Mouse (Mus musculus) myocyte (in vitro differentiated cells): Measurements from ENCODE around the gene Pde1c. TPM values are rescaled to one million over a fixed set of nuclear protein-coding genes. Genes with fewer than 3 reads are reported as not detected.

Source experiments
- H3K27me3 ChIP-seq: one replicate; pipeline ENCODE4 v1.6.1; 2011; ENCODE audit not compliant: control insufficient read depth, insufficient read depth, insufficient read length
- H3K36me3 ChIP-seq: one replicate; pipeline ENCODE4 v1.6.1; 2011; ENCODE audit not compliant: control insufficient read depth, insufficient read depth
- H3K4me2 ChIP-seq: one replicate; pipeline ENCODE4 v1.6.1; 2011; ENCODE audit warnings: low read depth, control low read depth
- H3K4me3 ChIP-seq: one replicate; pipeline ENCODE4 v1.5.1; 2011; ENCODE audit warnings: mild to moderate bottlenecking, control low read depth, moderate library complexity
- H3K79me2 ChIP-seq: one replicate; pipeline ENCODE4 v1.6.1; 2011; ENCODE audit not compliant: control insufficient read depth, insufficient read depth
- H3ac ChIP-seq: one replicate; pipeline ENCODE4 v1.6.1; 2011; ENCODE audit not compliant: control insufficient read depth, insufficient read length
- CEBPB ChIP-seq: IDR thresholded peaks from 2 replicates; pipeline ENCODE4 v1.6.1; 2011; ENCODE audit warnings: mild to moderate bottlenecking, moderate library complexity; ENCODE audit not compliant: poor library complexity, insufficient read depth, severe bottlenecking
- E2F4 ChIP-seq: IDR thresholded peaks from one replicate; pipeline ENCODE4 v1.6.1; 2011; ENCODE audit warnings: mild to moderate bottlenecking, control low read depth, moderate library complexity; ENCODE audit not compliant: insufficient read depth
- MAX ChIP-seq: IDR thresholded peaks from one replicate; pipeline ENCODE4 v1.6.1; 2011; ENCODE audit warnings: low read depth, mild to moderate bottlenecking, control low read depth
- MYOD1 ChIP-seq, 3 experiments: IDR thresholded peaks; one replicate each; pipeline ENCODE4 v1.6.1; 2011; ENCODE audit warnings: control low read depth in 2 of 3, low read depth in 2 of 3, mild to moderate bottlenecking in 2 of 3, moderate library complexity in 1 of 3; ENCODE audit not compliant: insufficient read length in 2 of 3, control insufficient read depth in 1 of 3
- MYOG ChIP-seq, 3 experiments: IDR thresholded peaks; one replicate each; pipeline ENCODE4 v1.6.1; 2011; ENCODE audit warnings: control low read depth in 2 of 3, low read depth in 2 of 3, mild to moderate bottlenecking in 2 of 3; ENCODE audit not compliant: insufficient read length in 2 of 3, control insufficient read depth in 1 of 3, insufficient read depth in 1 of 3
- POLR2A ChIP-seq: IDR thresholded peaks from one replicate; pipeline ENCODE4 v1.6.1; 2011; ENCODE audit warnings: low read depth, mild to moderate bottlenecking, control low read depth, moderate library complexity; ENCODE audit not compliant: insufficient read length
- POLR2AphosphoS2 ChIP-seq: IDR thresholded peaks from one replicate; pipeline ENCODE4 v1.6.1; 2011; ENCODE audit warnings: low read depth, control low read depth; ENCODE audit not compliant: insufficient read length
- REST ChIP-seq: IDR thresholded peaks from one replicate; pipeline ENCODE4 v1.6.1; 2011; ENCODE audit warnings: mild to moderate bottlenecking, control low read depth, moderate library complexity; ENCODE audit not compliant: insufficient read depth, insufficient read length
- SRF ChIP-seq: IDR thresholded peaks from one replicate; pipeline ENCODE4 v1.6.1; 2011; ENCODE audit warnings: low read depth; ENCODE audit not compliant: control insufficient read depth, insufficient read length
- TCF12 ChIP-seq: IDR thresholded peaks from one replicate; pipeline ENCODE4 v1.6.1; 2011; ENCODE audit warnings: mild to moderate bottlenecking, control low read depth; ENCODE audit not compliant: poor library complexity, insufficient read depth, severe bottlenecking
- TCF3 ChIP-seq: IDR thresholded peaks from one replicate; pipeline ENCODE4 v1.6.1; 2011; ENCODE audit warnings: low read depth, control low read depth; ENCODE audit not compliant: insufficient read length
- USF1 ChIP-seq: IDR thresholded peaks from one replicate; pipeline ENCODE4 v1.6.1; 2011; ENCODE audit warnings: low read depth, mild to moderate bottlenecking, control low read depth, moderate library complexity
- polyA plus RNA-seq: library from polyadenylated mRNA; unstranded; fragments of >200 nt; fragmentation: generic; extraction: Trizol; gene quantifications from one replicate; pipeline ENCODE4 v1.2.1, GENCODE M21; 2012; ENCODE audit warnings: missing spikeins

Pde1c gene
- polyA plus RNA-seq, 1 experiment, result 0.41 TPM

GRCm38 (mm10) chr6:56523938-56524866 is 44.7 kb downstream of the Pde1c start:
- TF ChIP-seq MYOG (IDR thresholded peaks at IDR 0.05; ENCODE audit: control insufficient read depth in 1 of 3, insufficient read depth in 1 of 3, insufficient read length in 2 of 3, low read depth in 2 of 3), result no peak
- TF ChIP-seq E2F4, result no peak
- H3K4me2 ChIP-seq, result no peak overlapping the region
- H3ac ChIP-seq, result no peak overlapping the region
- H3K27me3 ChIP-seq, result no peaks in the 10 kb centered on the region
- no peaks in the 10 kb centered on the region for H3K36me3 ChIP-seq
- H3K4me3 ChIP-seq, result no peak overlapping the region
- no peaks in the 10 kb centered on the region for H3K79me2 ChIP-seq

- H3K79me2 ChIP-seq, result no peaks in the 10 kb centered on the region
- no peaks in the 10 kb centered on the region for H3K27me3 ChIP-seq
- H3K36me3 ChIP-seq, result no peaks in the 10 kb centered on the region
- H3K4me2 ChIP-seq, result no peak overlapping the region
- H3ac ChIP-seq, result no peak overlapping the region
- no peak overlapping the region for H3K4me3 ChIP-seq
- no peak for TF ChIP-seq MAX
- no peak for TF ChIP-seq SRF
- no peak for TF ChIP-seq MYOD1 (IDR thresholded peaks at IDR 0.05; ENCODE audit: control insufficient read depth in 1 of 3, insufficient read length in 2 of 3, low read depth in 2 of 3)
- TF ChIP-seq POLR2A, result no peak
- no peak for TF ChIP-seq REST
- TF ChIP-seq TCF12, result no peak
Observed at GRCm38 (mm10) chr6:56489161-56489560, 79.7 kb downstream of the Pde1c start.

DNA sequence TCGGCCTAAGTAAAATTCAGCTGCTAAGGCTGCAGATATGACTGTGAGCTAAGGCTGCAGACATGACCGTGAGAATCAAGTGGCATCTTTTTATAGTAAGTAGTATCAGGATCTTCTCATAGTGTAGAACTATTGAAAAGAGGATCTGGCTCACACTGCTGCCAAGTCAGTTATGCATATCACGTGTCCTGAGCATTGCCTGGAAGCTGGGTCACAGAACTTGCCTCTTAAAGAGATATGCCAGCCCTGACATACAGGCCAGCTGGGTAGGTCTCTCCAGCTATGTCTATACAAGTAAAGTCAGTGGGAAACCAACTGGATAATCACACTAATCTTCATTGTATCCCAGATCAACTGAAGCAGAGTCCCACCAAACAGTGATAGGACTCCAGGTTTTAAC is 83.8 kb downstream of the Pde1c start:
- Histone ChIP-seq H3K79me2 (no peaks in the 10 kb centered on the region), H3K4me3 (no peak overlapping the region)
- TF ChIP-seq E2F4 (no peak), POLR2A (no peak)

DNA sequence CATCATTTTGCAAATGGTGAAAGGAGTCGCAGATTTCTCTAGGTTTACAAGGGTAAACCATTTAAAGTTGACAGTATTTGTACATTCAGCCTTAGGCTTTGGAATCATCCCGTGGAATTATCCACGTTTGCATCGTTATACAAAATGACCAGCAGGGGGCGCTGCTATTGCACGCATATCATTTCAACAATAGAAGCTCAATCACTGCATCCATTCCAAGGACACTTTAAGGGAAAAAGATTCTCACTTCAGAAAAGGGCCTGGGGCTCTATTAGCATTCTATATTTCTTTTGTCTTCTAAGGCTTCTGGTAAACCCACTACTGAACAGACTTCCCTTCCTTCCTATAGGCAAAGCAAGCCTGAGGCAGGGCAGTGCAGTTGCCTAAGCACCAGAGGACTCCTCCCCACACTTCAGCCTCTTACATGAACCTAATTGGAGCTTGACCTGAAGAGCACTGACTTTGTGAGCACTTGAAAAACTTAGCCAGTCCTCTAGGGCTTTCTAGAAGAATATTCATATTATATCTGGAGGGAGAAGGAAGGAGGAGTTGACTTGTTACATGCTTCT is 87.9 kb downstream of the Pde1c start:
- Histone ChIP-seq H3K4me3 (no peak overlapping the region), H3K79me2 (no peaks in the 10 kb centered on the region), H3K36me3 (no peaks in the 10 kb centered on the region), H3K27me3 (no peaks in the 10 kb centered on the region), H3K4me2 (no peak overlapping the region), H3ac (no peak overlapping the region)
- TF ChIP-seq POLR2AphosphoS2 (no peak), MYOD1 (IDR thresholded peaks at IDR 0.05; ENCODE audit: control insufficient read depth in 1 of 3, insufficient read length in 2 of 3, low read depth in 2 of 3) (no peak), MYOG (IDR thresholded peaks at IDR 0.05; ENCODE audit: control insufficient read depth in 1 of 3, insufficient read depth in 1 of 3, insufficient read length in 2 of 3, low read depth in 2 of 3) (no peak), MAX (no peak), TCF3 (no peak), SRF (no peak), USF1 (no peak), TCF12 (no peak), CEBPB (no peak), POLR2A (no peak), E2F4 (no peak), REST (no peak)

More for the DNA sequence above, 83.8 kb downstream of the Pde1c start:
- Histone ChIP-seq H3ac (no peak overlapping the region), H3K27me3 (no peaks in the 10 kb centered on the region), H3K36me3 (no peaks in the 10 kb centered on the region), H3K4me2 (no peak overlapping the region)

DNA sequence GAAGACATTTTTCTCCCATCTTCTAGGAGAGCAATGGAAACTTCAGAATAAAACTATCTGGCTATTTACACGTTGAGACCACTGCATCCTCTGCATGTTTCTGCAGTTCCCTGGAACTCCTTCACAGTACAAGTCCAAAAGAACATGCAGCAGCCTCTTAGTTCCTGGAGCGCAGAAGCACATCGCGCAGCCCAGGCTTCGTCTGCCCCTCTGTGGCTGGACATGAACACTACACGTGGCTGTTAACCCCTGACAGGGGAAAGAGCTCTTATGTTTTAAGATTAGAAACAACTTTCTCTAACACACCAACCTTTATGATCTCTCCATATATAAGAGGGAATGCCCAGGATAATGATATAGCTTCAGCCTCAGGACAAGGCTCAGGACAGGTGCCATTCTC is 92.3 kb downstream of the Pde1c start:
- Histone ChIP-seq H3K4me2 (no peak overlapping the region), H3ac (no peak overlapping the region), H3K27me3 (no peaks in the 10 kb centered on the region), H3K4me3 (no peak overlapping the region), H3K36me3 (no peaks in the 10 kb centered on the region), H3K79me2 (no peaks in the 10 kb centered on the region)
- TF ChIP-seq E2F4 (no peak), CEBPB (no peak), SRF (no peak)

DNA sequence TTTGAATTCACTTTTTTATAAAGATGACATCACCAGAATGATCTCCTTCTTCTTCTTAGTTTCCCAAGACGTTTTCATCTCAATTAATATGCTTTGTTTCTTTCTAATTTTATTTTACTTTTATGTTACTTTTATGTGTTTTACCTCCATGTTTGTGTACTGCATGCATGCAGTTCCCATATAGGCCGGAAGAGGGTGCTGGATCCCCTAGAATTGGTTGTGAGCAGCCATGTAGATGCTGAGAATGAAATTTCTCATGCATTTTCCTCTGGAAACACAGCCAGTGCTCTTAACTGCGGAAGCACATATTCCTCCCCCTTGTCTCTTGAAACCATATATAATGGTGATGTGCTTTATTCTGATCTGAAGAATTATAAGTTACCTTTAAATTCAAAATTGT is 110.8 kb downstream of the Pde1c start:
- no peaks in the 10 kb centered on the region for H3K79me2 ChIP-seq
- no peaks in the 10 kb centered on the region for H3K27me3 ChIP-seq
- no peak overlapping the region for H3K4me2 ChIP-seq
- H3K36me3 ChIP-seq, result no peaks in the 10 kb centered on the region
- no peak overlapping the region for H3ac ChIP-seq
- TF ChIP-seq MYOG (IDR thresholded peaks at IDR 0.05; ENCODE audit: control insufficient read depth in 1 of 3, insufficient read depth in 1 of 3, insufficient read length in 2 of 3, low read depth in 2 of 3) (no peak), MAX (no peak), REST (no peak), POLR2AphosphoS2 (no peak), USF1 (no peak), E2F4 (no peak), TCF12 (no peak), TCF3 (no peak), MYOD1 (IDR thresholded peaks at IDR 0.05; ENCODE audit: control insufficient read depth in 1 of 3, insufficient read length in 2 of 3, low read depth in 2 of 3) (no peak), CEBPB (no peak), SRF (no peak), POLR2A (no peak)
- no peak overlapping the region for H3K4me3 ChIP-seq
